Mouse (Mus musculus): ENCODE data around the gene Dtnbp1.

Dtnbp1 gene

GRCm38 (mm10) chr13:44903416-44903815 is 98.5 kb downstream of the Dtnbp1 start:
- DNase-seq, result no peak

- DNase-seq, result no peak
Measured at GRCm38 (mm10) chr13:44902299-44902698, 99.6 kb downstream of the Dtnbp1 start.

DNA sequence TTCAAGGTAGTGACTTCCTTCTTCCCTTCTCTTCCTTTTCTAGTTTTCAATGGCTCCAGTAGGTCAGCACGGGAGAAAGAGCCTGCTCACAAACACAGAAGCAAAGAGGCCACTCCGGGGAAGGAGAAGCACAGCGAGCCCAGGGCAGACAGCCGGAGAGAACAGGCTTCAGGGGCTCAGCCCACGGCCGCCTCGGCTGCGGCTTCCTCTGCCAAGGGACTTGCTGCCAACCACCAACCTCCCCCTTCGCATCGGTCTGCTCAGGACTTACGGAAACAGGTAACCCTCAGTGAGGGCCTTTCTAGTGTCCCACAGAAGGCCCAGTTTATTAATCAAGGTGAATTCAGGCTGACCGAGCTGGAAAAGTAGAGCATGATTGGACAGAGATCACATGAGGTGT is 105.7 kb downstream of the Dtnbp1 start:
- no peak for DNase-seq

DNA sequence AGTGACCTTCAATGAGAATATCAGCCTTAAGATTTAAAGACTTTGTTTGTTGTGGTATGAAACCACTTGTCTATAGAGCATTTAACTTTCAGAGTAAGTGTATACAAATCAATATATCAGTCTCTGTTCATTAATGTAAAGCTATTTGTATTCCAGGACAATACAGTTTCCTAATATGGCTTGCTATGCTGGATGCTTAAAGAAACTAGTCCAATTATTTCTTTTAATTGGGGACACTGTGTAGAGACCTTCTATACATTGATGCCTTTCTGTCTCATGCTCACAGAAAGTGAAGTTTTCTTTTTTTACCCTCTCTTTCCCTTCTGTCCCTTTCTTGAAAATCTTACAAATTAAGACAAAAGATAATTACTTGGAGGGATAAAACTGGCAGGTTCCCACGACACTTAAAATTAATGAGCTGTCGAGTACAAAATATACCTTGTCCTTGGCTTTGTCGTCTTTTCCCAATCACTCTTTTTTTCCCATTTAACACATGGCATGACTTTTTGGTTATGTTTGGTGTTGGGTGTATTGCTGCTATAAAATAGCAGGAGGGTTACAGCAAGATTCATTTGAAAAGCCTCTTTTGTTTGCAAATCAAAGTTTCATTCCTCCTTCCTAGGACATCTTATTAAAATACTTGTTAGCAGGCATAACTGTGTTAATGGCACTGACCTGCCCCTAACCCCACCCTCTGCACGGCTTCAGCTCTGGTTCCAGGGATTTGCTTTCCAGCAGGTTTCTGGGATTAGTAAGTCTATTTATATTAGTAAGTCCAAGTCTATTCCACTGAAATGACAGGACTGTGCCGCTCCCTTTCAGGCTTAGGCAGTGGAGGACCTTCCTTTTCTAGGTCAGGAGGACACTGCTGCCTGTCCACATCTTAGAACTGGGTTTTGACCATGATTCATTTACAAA is 109.9 kb downstream of the Dtnbp1 start:
- DNase-seq, result no peak

GRCm38 (mm10) chr13:44890612-44891011 is 111.3 kb downstream of the Dtnbp1 start:
- DNase-seq, result no peak

DNA sequence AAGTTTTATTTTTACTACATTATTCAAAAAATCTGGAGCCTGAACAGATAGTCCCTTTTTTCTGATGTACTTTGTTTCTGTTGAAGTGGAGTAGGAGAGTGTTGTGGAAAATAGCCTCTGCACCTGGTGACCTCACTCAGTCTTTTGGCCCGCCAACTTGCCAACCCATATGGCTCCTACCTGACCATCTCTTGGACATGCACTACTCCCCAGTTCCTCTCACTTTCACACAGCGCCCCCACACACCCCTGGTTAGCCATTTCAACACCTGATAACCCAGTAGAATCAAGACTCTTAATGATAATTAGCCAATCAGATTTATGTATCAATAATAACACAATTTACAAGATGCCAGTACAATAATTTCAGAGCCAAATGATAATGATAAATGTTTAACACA is 115.7 kb downstream of the Dtnbp1 start:
- no peak for DNase-seq

DNA sequence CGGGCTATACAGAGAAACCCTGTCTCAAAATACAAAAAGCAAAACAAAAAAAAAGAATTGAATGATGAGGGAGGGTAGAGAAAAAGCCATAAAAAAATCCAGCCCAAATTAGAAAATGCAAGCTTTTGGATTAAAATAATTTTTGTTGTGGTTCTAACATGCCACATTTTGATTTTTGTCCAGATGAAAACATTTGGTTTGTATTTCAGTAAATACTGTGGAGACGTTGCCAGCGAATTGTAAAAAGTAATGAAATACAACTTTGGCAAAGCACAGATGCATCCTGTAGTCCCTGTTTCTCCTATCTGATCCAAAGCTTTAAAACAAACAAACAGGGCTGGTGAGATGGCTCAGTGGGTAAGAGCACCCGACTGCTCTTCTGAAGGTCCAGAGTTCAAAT is 120.9 kb downstream of the Dtnbp1 start:
- no peak for DNase-seq

- no peak for DNase-seq
Measured at GRCm38 (mm10) chr13:44876799-44877198, 125.1 kb downstream of the Dtnbp1 start.

Data from kidney, postnatal 25 days (tissue).